Mouse (Mus musculus) olfactory bulb, adult 2 months (tissue): Measurements from ENCODE around the gene Amotl2.

ENCODE experiments used
- CTCF ChIP-seq: fragments of 200-500 bp; IDR thresholded peaks from 2 replicates; pipeline ENCODE4 v1.5.1; 2012; ENCODE audit warnings: low read depth, mild to moderate bottlenecking, low read length, moderate library complexity; ENCODE audit not compliant: insufficient read depth
- POLR2A ChIP-seq: fragments of 200-500 bp; IDR thresholded peaks from 2 replicates; pipeline ENCODE4 v1.6.1; 2012; ENCODE audit warnings: mild to moderate bottlenecking, low read depth, low read length, moderate library complexity; ENCODE audit not compliant: insufficient read depth

DNA sequence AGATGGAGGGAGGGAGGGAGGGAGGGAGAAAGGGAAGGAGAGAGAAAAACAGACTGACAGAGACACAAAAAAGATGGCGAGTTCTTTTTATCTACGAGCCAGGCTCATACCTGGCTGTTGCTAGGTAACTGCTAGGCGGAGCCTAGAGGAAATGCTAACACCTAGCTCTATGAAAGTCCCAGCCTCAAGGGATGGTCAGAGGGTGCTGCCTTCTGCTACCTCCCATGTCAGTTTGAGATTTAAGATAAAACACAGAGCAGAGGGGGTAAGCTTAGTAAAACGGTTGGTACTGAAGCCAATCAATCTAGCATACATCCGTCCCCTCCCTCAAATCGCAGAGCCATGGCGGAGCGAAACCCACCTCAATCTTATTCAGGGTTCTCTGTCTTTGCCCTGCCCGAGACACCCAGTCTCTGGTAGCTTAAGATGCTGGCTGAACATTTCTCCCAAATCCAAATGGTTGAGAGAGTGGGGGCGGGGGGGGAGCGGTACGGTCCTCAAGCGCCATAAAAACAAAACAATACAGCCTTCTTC, 27.0 kb upstream of the Amotl2 start:
- no peak for TF ChIP-seq CTCF
- TF ChIP-seq POLR2A = no peak
